Mouse (Mus musculus) heart, embryonic 14.5 days (tissue): ENCODE results near the gene Trim26. TPM values are rescaled to one million over a fixed set of nuclear protein-coding genes. Genes with fewer than 3 reads are reported as not detected.
"Not testable (repeated sequence)": the region's sequence is repeated elsewhere in the genome, so short reads cannot be mapped to it uniquely, and the experiment has no call there.

ENCODE experiments used
- ATAC-seq: fragments of 200-750 bp; cut with Nextera tagmentation; 2 replicates; pipeline ENCODE4 v1.8.0; 2017; ENCODE audit warnings: low read depth, moderate TSS enrichment; ENCODE audit not compliant: insufficient number of reproducible peaks, insufficient read depth, low FRiP score
- H3K27ac ChIP-seq, 2 experiments: fragments of 200-500 bp in 1 of 2; fragments of 300-500 bp in 1 of 2; sonication (generic) in 1 of 2; replicated peaks in 1 of 2; 2 replicates each; pipeline ENCODE4 v1.5.1; 2012 to 2014; ENCODE audit warnings: low read depth in 2 of 2, low read length in 2 of 2, control low read depth in 1 of 2, mild to moderate bottlenecking in 1 of 2, mixed read lengths in 1 of 2; ENCODE audit not compliant: control insufficient read depth in 1 of 2, insufficient read depth in 1 of 2
- H3K27me3 ChIP-seq: fragments of 300-500 bp; sonication (generic); 2 replicates; pipeline ENCODE4 v1.6.1; 2014; ENCODE audit warnings: mild to moderate bottlenecking, low read length, control low read depth; ENCODE audit not compliant: control insufficient read depth, insufficient read depth
- H3K36me3 ChIP-seq: fragments of 300-500 bp; sonication (generic); 2 replicates; pipeline ENCODE4 v1.6.1; 2014; ENCODE audit warnings: mild to moderate bottlenecking, control low read depth, low read length, mixed read lengths; ENCODE audit not compliant: control insufficient read depth, insufficient read depth
- H3K4me1 ChIP-seq, 2 experiments: fragments of 200-500 bp in 1 of 2; fragments of 300-500 bp in 1 of 2; sonication (generic) in 1 of 2; 2 replicates each; pipeline ENCODE4 v1.6.1; 2012 to 2014; ENCODE audit warnings: low read length in 2 of 2, control low read depth in 1 of 2, mixed read lengths in 1 of 2; ENCODE audit not compliant: control insufficient read depth in 2 of 2, insufficient read depth in 2 of 2
- H3K4me2 ChIP-seq: fragments of 300-500 bp; sonication (generic); 2 replicates; pipeline ENCODE4 v1.6.1; 2014; ENCODE audit warnings: mild to moderate bottlenecking, low read length
- H3K4me3 ChIP-seq, 2 experiments: fragments of 200-500 bp in 1 of 2; fragments of 300-500 bp in 1 of 2; sonication (generic) in 1 of 2; 2 replicates each; pipeline ENCODE4 v1.5.1; 2012 to 2014; ENCODE audit warnings: low read length in 2 of 2, mild to moderate bottlenecking in 2 of 2, control low read depth in 1 of 2, low read depth in 1 of 2, moderate library complexity in 1 of 2; ENCODE audit not compliant: control insufficient read depth in 1 of 2, insufficient read depth in 1 of 2
- H3K9ac ChIP-seq: fragments of 300-500 bp; sonication (generic); 2 replicates; pipeline ENCODE4 v1.6.1; 2014; ENCODE audit warnings: mild to moderate bottlenecking, low read length
- H3K9me3 ChIP-seq: fragments of 300-500 bp; sonication (generic); 2 replicates; pipeline ENCODE4 v1.6.1; 2016; ENCODE audit warnings: low read length, control low read depth; ENCODE audit not compliant: control insufficient read depth
- WGBS: fragments of 180-500 bp; shearing (Covaris S2); extraction: QIAGEN DNeasy Blood & Tissue Kit; methylation state at CpG from one replicate; pipeline ENCODE4 v1.1.7; 2014; 5-methylcytosine and 5-hydroxymethylcytosine counted together
- polyA plus RNA-seq: library from polyadenylated mRNA; unstranded; fragments of >200 nt; fragmentation: Nextera tagmentation; extraction: Ambion mirVana; gene quantifications from 2 replicates; pipeline ENCODE4 v1.2.1, GENCODE M21; 2014

The Trim26 gene
- polyA plus RNA-seq, 1 experiment from 2014 or later, result 18.8 TPM

GRCm38 (mm10) chr17:36891496-36891895 lies 54.6 kb downstream of the Trim26 start:
- 79% methylated on average over 1 of the region's 1 CpGs for WGBS
- H3K4me2 ChIP-seq, H3K27me3 ChIP-seq, ATAC-seq, H3K36me3 ChIP-seq, H3K4me1 ChIP-seq, H3K9ac ChIP-seq, H3K27ac ChIP-seq, H3K4me3 ChIP-seq, H3K9me3 ChIP-seq: not testable (repeated sequence)

- Histone ChIP-seq H3K9me3 (no peaks in the 10 kb centered on the region), H3K36me3 (no peaks in the 10 kb centered on the region), H3K4me3 (no peak overlapping the region), H3K27ac (no peak overlapping the region), H3K9ac (no peak overlapping the region), H3K4me1 (no peaks in the 10 kb centered on the region), H3K27me3 (no peaks in the 10 kb centered on the region), H3K4me2 (no peak overlapping the region)
- 7% methylated on average over 2 of the region's 2 CpGs for WGBS
- ATAC-seq, result no peak
Observed at GRCm38 (mm10) chr17:36892362-36892761, 55.4 kb downstream of the Trim26 start.

GRCm38 (mm10) chr17:36893387-36893786 lies 56.5 kb downstream of the Trim26 start:
- WGBS, result 47% methylated on average over 5 of the region's 5 CpGs

GRCm38 (mm10) chr17:36896583-36896982 lies 59.6 kb downstream of the Trim26 start:
- H3K4me1 ChIP-seq, result no peaks in the 10 kb centered on the region
- no peaks in the 10 kb centered on the region for H3K9me3 ChIP-seq
- no peak overlapping the region for H3K9ac ChIP-seq
- H3K4me3 ChIP-seq, result no peak overlapping the region
- ATAC-seq, result no peak
- H3K4me2 ChIP-seq, result no peak overlapping the region
- H3K36me3 ChIP-seq, result no peaks in the 10 kb centered on the region
- H3K27me3 ChIP-seq, result no peaks in the 10 kb centered on the region
- H3K27ac ChIP-seq, result no peak overlapping the region
- 91% methylated on average over 1 of the region's 1 CpGs for WGBS

More at GRCm38 (mm10) chr17:36893387-36893786, 56.5 kb downstream of the Trim26 start:
- Histone ChIP-seq H3K4me1 (no peaks in the 10 kb centered on the region), H3K9ac (no peak overlapping the region), H3K27me3 (no peaks in the 10 kb centered on the region), H3K27ac (no peak overlapping the region), H3K4me3 (no peak overlapping the region), H3K4me2 (no peak overlapping the region), H3K9me3 (no peaks in the 10 kb centered on the region), H3K36me3 (no peaks in the 10 kb centered on the region)
- no peak for ATAC-seq

- Histone ChIP-seq H3K27me3 (no peaks in the 10 kb centered on the region), H3K4me1 (no peaks in the 10 kb centered on the region)
- ATAC-seq, result no peak
Observed at GRCm38 (mm10) chr17:36897065-36897464, 60.1 kb downstream of the Trim26 start.

GRCm38 (mm10) chr17:36897552-36898205 lies 60.7 kb downstream of the Trim26 start, which contains the start of gene Trim31:
Gene Trim31, plus strand, starts transcription at chr17:36898118.
- Histone ChIP-seq H3K9me3 (no peaks in the 10 kb centered on the region), H3K4me3 (no peak within 1 kb of the TSS), H3K27me3 (no peaks in the 10 kb centered on the region), H3K4me1 (no peaks in the 10 kb centered on the region), H3K4me2 (no peak within 1 kb of the TSS), H3K9ac (no peak within 1 kb of the TSS), H3K36me3 (no peaks in the 10 kb centered on the region), H3K27ac (no peak within 1 kb of the TSS)
- ATAC-seq, result no peak
- WGBS, result 60% methylated on average over 6 of the region's 6 CpGs

More at GRCm38 (mm10) chr17:36897065-36897464, 60.1 kb downstream of the Trim26 start:
- H3K9ac ChIP-seq, result no peak overlapping the region
- no peak overlapping the region for H3K4me3 ChIP-seq
- no peaks in the 10 kb centered on the region for H3K36me3 ChIP-seq
- no peak overlapping the region for H3K27ac ChIP-seq
- no peaks in the 10 kb centered on the region for H3K9me3 ChIP-seq
- H3K4me2 ChIP-seq, result no peak overlapping the region

- no peak for ATAC-seq
- WGBS, result 52% methylated on average over 4 of the region's 4 CpGs
Observed at GRCm38 (mm10) chr17:36899376-36899775, 62.4 kb downstream of the Trim26 start.

GRCm38 (mm10) chr17:36900001-36900400 lies 63.1 kb downstream of the Trim26 start:
- WGBS, result 71% methylated on average over 5 of the region's 5 CpGs
- Histone ChIP-seq H3K9ac (no peak overlapping the region), H3K9me3 (no peaks in the 10 kb centered on the region), H3K4me1 (no peaks in the 10 kb centered on the region), H3K4me3 (no peak overlapping the region), H3K27ac (no peak overlapping the region), H3K4me2 (no peak overlapping the region), H3K36me3 (no peaks in the 10 kb centered on the region), H3K27me3 (no peaks in the 10 kb centered on the region)
- no peak for ATAC-seq

More at GRCm38 (mm10) chr17:36899376-36899775, 62.4 kb downstream of the Trim26 start:
- Histone ChIP-seq H3K9ac (no peak overlapping the region), H3K9me3 (no peaks in the 10 kb centered on the region), H3K27ac (no peak overlapping the region), H3K4me3 (no peak overlapping the region), H3K27me3 (no peaks in the 10 kb centered on the region), H3K36me3 (no peaks in the 10 kb centered on the region), H3K4me2 (no peak overlapping the region), H3K4me1 (no peaks in the 10 kb centered on the region)
